Mouse (Mus musculus): ENCODE data around the gene Hdgfl2. TPM values are rescaled to one million over a fixed set of nuclear protein-coding genes. Genes with fewer than 3 reads are reported as not detected.

The Hdgfl2 gene
- polyA plus RNA-seq, 1 experiment = 115 TPM

DNA sequence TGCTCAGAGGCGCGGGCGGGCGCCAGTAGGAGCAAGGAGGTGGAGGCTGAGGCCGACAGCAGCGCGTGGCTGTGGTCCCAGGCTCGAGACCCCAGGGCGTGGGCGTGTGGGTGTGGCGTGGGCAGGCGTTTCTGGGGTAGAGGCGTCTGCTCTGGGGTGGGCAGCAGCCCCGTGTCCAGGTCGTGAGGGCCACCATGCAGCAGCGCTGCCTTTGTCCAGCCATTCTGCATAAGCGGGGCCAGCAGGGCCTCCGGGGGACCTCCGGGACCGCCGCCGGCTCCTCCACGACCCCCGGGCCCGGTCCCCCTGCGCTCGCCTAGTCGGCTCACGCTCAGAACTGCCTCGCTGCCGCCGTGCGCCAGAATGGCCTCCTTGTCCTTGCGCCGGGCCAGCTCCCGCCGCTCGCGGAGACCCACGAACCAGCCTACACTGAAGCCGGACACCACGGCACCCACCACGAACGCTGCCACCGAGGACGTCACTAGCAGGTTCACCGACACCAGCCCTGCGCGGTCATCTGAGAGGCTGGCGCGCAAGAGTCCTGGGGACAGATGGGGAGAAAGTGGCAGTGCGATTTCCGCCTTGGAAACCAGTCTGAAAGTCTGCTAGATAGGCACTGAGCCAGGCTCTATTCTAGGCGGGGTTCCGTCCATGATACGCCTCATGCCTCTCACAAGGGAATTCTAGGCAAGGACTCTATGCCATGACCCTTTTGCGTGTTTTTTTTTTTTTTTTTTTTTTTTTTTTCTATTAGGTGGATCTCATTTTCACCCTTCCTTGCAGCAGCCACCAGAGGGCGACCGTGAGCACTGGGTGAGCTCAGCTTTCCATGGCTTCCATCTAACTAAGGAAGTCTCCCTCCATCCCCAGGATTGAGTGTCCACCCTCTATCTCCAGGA, 45.2 kb downstream of the Hdgfl2 start:
- no peaks in the 10 kb centered on the region for H3K27me3 ChIP-seq (ENCODE audit: control insufficient read depth, insufficient read depth, low read length)
- no peak for TF ChIP-seq POLR2A (IDR thresholded peaks at IDR 0.05; ENCODE audit: control insufficient read depth, low read depth, low read length)
- peak; percentile 74; the same call in 1 of the 2 replicates for TF ChIP-seq CTCF (IDR thresholded peaks at IDR 0.05; ENCODE audit: control insufficient read depth, insufficient read depth, insufficient replicate concordance, low read depth, low read length)
- no peaks in the 10 kb centered on the region for H3K36me3 ChIP-seq (ENCODE audit: control insufficient read depth, insufficient read depth, low read length)
- no peak overlapping the region for H3K27ac ChIP-seq (ENCODE audit: control insufficient read depth, insufficient read depth, low read depth, low read length)
- H3K4me3 ChIP-seq (ENCODE audit: control insufficient read depth, low read depth, low read length) = peak overlapping the region; percentile 6
- peaks cover 18% of the 10 kb centered on the region for H3K4me1 ChIP-seq (ENCODE audit: control insufficient read depth, insufficient read depth, low read length)

DNA sequence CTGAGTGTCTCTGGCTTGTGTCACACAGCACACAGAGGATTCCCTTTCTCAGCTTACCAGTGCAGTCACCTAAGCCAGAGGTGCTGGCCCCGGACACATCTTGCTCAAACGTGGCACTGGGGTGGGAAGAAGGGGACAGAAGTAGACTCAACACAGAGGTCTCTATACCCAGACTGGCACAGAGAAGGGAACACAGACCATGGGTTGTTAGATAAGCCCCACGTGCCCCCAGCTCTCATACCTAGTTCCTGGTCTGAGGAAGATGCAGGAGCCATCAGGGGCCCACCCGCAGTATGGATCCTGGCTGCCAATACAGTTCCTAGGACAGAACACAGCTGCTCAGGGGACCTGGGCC, 45.8 kb downstream of the Hdgfl2 start:
- TF ChIP-seq CTCF (IDR thresholded peaks at IDR 0.05; ENCODE audit: control insufficient read depth, insufficient read depth, insufficient replicate concordance, low read depth, low read length) = no peak
- no peak for TF ChIP-seq POLR2A (IDR thresholded peaks at IDR 0.05; ENCODE audit: control insufficient read depth, low read depth, low read length)
- Histone ChIP-seq H3K4me1 (ENCODE audit: control insufficient read depth, insufficient read depth, low read length) (peaks cover 12% of the 10 kb centered on the region), H3K4me3 (ENCODE audit: control insufficient read depth, low read depth, low read length) (no peak overlapping the region), H3K36me3 (ENCODE audit: control insufficient read depth, insufficient read depth, low read length) (no peaks in the 10 kb centered on the region), H3K27ac (ENCODE audit: control insufficient read depth, insufficient read depth, low read depth, low read length) (no peak overlapping the region), H3K27me3 (ENCODE audit: control insufficient read depth, insufficient read depth, low read length) (no peaks in the 10 kb centered on the region)

DNA sequence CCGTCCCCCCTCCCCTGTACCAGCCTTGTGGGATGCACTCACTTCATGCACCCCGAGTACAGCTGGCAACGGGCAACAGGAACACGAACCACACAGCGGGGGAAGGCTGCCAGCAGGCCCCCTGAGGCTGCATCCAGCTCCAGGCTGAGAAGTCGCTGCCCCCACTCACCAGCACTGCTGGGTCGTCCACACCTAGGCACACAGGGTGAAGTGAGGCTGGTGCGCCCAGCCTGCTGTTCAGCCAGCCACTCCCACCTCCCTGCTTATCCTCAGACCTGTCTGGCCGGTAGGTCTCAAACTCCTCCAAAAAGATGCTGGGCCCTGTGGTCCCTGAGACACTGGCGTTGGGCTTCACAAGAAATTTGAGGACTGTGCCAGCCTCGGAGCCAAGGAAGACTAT, 46.7 kb downstream of the Hdgfl2 start:
- Histone ChIP-seq H3K27me3 (ENCODE audit: control insufficient read depth, insufficient read depth, low read length) (no peaks in the 10 kb centered on the region), H3K36me3 (ENCODE audit: control insufficient read depth, insufficient read depth, low read length) (no peaks in the 10 kb centered on the region), H3K27ac (ENCODE audit: control insufficient read depth, insufficient read depth, low read depth, low read length) (no peak overlapping the region), H3K4me1 (ENCODE audit: control insufficient read depth, insufficient read depth, low read length) (peaks cover 10% of the 10 kb centered on the region), H3K4me3 (ENCODE audit: control insufficient read depth, low read depth, low read length) (no peak overlapping the region)
- TF ChIP-seq CTCF (IDR thresholded peaks at IDR 0.05; ENCODE audit: control insufficient read depth, insufficient read depth, insufficient replicate concordance, low read depth, low read length) = no peak
- no peak for TF ChIP-seq POLR2A (IDR thresholded peaks at IDR 0.05; ENCODE audit: control insufficient read depth, low read depth, low read length)

DNA sequence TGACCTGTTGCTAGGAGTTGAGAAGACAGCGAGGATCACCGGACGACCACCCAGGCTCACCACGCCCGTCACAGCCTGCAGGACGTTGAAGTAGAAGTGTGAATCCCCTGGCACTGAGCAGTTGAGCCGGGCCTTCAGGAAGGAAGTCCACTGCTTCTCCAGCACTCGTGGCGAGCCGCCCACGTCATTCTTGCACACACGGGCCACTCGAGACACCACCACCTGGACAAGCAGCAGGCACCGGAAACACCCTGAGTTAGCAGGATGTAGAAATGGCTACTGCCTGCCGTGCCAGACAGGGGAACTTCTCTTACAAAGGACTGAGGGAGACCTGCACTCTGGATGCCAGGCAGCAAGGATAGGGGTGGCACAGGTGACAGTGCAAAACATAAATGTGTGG, 48.8 kb downstream of the Hdgfl2 start:
- H3K27me3 ChIP-seq (ENCODE audit: control insufficient read depth, insufficient read depth, low read length) = no peaks in the 10 kb centered on the region
- no peak overlapping the region for H3K4me3 ChIP-seq (ENCODE audit: control insufficient read depth, low read depth, low read length)
- no peaks in the 10 kb centered on the region for H3K36me3 ChIP-seq (ENCODE audit: control insufficient read depth, insufficient read depth, low read length)
- no peak for TF ChIP-seq POLR2A (IDR thresholded peaks at IDR 0.05; ENCODE audit: control insufficient read depth, low read depth, low read length)
- TF ChIP-seq CTCF (IDR thresholded peaks at IDR 0.05; ENCODE audit: control insufficient read depth, insufficient read depth, insufficient replicate concordance, low read depth, low read length) = no peak
- peaks cover 16% of the 10 kb centered on the region for H3K4me1 ChIP-seq (ENCODE audit: control insufficient read depth, insufficient read depth, low read length)
- no peak overlapping the region for H3K27ac ChIP-seq (ENCODE audit: control insufficient read depth, insufficient read depth, low read depth, low read length)

DNA sequence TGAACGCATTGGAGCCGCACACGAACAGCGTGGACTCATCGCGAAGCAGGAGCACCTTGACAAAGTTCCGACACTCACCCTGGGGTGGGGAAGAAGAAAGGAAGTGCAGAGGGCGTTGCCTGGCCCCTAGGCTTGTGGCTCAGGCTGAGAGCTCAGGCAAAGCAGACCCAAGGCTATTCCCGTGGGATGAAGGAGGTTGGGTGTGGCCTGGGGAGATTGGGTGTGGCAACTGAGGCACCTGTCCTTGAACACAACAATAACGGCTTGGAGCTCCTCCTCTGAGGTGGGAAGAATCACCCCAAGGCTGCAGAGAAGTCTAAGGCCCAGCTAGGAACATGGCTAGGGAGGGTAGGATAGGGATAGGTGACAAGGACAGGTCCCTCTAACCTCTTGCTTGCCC, 51.7 kb downstream of the Hdgfl2 start:
- H3K27me3 ChIP-seq (ENCODE audit: control insufficient read depth, insufficient read depth, low read length) = no peaks in the 10 kb centered on the region
- TF ChIP-seq CTCF (IDR thresholded peaks at IDR 0.05; ENCODE audit: control insufficient read depth, insufficient read depth, insufficient replicate concordance, low read depth, low read length) (no peak), POLR2A (IDR thresholded peaks at IDR 0.05; ENCODE audit: control insufficient read depth, low read depth, low read length) (no peak)
- H3K27ac ChIP-seq (ENCODE audit: control insufficient read depth, insufficient read depth, low read depth, low read length) = no peak overlapping the region
- no peaks in the 10 kb centered on the region for H3K36me3 ChIP-seq (ENCODE audit: control insufficient read depth, insufficient read depth, low read length)
- no peak overlapping the region for H3K4me3 ChIP-seq (ENCODE audit: control insufficient read depth, low read depth, low read length)
- H3K4me1 ChIP-seq (ENCODE audit: control insufficient read depth, insufficient read depth, low read length) = peaks cover 16% of the 10 kb centered on the region

DNA sequence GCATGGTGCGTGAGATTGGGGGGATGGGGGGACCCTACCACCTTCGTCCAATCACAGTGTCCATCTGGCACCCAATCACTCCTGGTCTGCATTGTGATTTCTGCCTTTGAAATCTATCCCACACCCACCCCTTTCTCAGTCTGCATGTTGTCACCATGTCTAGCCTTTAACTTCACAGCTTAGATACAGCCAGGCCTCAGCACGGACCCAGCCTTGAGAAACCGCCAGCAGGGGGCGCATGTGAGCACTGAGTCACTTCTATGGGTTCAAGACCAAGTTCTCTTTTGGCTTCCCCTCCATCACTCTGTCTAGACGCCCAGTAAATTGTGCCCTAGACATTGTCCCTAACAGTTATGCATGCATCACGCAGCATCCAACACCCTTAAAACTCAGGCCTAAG, 52.4 kb downstream of the Hdgfl2 start:
- Histone ChIP-seq H3K27ac (ENCODE audit: control insufficient read depth, insufficient read depth, low read depth, low read length) (no peak overlapping the region), H3K4me1 (ENCODE audit: control insufficient read depth, insufficient read depth, low read length) (peaks cover 16% of the 10 kb centered on the region), H3K4me3 (ENCODE audit: control insufficient read depth, low read depth, low read length) (no peak overlapping the region), H3K27me3 (ENCODE audit: control insufficient read depth, insufficient read depth, low read length) (no peaks in the 10 kb centered on the region), H3K36me3 (ENCODE audit: control insufficient read depth, insufficient read depth, low read length) (no peaks in the 10 kb centered on the region)
- TF ChIP-seq CTCF (IDR thresholded peaks at IDR 0.05; ENCODE audit: control insufficient read depth, insufficient read depth, insufficient replicate concordance, low read depth, low read length) (peak; percentile 78), POLR2A (IDR thresholded peaks at IDR 0.05; ENCODE audit: control insufficient read depth, low read depth, low read length) (no peak)

DNA sequence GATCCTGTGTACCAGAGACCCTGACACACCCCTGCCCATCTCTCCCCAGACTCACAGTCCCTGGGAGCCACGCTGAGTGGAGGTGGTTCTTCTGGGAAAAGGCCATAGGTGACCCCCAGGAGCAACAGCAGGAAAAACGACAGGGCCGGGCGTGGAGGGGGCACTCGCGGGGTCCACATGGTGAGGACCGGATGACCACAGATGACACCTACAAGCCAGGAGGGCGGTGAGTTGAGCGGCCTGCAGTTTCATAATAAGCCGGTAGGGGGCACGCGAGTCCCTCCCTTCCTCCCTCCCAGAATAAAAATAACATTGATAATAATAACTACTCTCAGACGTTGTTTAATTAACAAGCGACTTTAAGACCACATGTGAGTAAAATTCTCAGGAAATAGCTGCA, 53.2 kb downstream of the Hdgfl2 start:
- no peaks in the 10 kb centered on the region for H3K36me3 ChIP-seq (ENCODE audit: control insufficient read depth, insufficient read depth, low read length)
- no peaks in the 10 kb centered on the region for H3K27me3 ChIP-seq (ENCODE audit: control insufficient read depth, insufficient read depth, low read length)
- H3K27ac ChIP-seq (ENCODE audit: control insufficient read depth, insufficient read depth, low read depth, low read length) = no peak overlapping the region
- no peak overlapping the region for H3K4me3 ChIP-seq (ENCODE audit: control insufficient read depth, low read depth, low read length)
- peaks cover 16% of the 10 kb centered on the region for H3K4me1 ChIP-seq (ENCODE audit: control insufficient read depth, insufficient read depth, low read length)
- peak; percentile 95 for TF ChIP-seq CTCF (IDR thresholded peaks at IDR 0.05; ENCODE audit: control insufficient read depth, insufficient read depth, insufficient replicate concordance, low read depth, low read length)
- TF ChIP-seq POLR2A (IDR thresholded peaks at IDR 0.05; ENCODE audit: control insufficient read depth, low read depth, low read length) = no peak

Measured in testis, adult 2 months (tissue).